Mouse (Mus musculus): ENCODE measurements around the gene Sult1d1.

DNA sequence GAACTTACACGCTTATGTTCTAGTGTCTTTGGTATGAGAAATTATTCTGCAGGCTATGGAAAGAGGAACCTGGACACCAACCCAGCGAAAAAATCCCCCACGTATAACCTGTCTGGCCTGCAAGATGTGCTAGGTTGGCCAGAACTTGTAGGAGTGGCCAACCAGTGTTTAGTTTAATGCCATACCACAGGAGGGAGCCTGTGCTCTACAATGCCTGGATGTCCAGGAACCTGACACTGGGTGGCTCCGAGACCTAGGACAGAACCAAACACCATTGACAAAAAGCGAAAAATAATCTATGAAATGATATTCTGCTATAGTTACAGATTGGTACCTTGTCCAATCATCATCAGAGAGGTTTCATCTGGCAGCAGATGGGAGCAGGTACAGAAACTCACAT, 8.7 kb downstream of the Sult1d1 start:
- TF ChIP-seq CTCF (IDR thresholded peaks at IDR 0.05; ENCODE audit: borderline replicate concordance, insufficient read depth, low read depth, low read length), result no peak
- no peak for TF ChIP-seq POLR2A (IDR thresholded peaks at IDR 0.05; ENCODE audit: borderline replicate concordance, insufficient read depth, low read length)
